In genomic region chr6:140519019-140519418, GRCm38 (mm10) we compare ENCODE assay signal across 9 mouse cellular contexts.
DNase-seq lines count a peak whose midpoint lies in the region; ATAC-seq and TF ChIP-seq lines count a peak whose summit lies in the region.
"Had no signal": no experiment of that assay in that cellular context is flagged by ENCODE, and none has a peak within 500 bp of the region (broad histone marks: within the 10 kb centered on the region; RNA-seq: fewer than 3 reads in every experiment).

No protein-coding gene starts in this region.

- H3K4me1 ChIP-seq in hindbrain, postnatal 0 days (ENCODE audit: insufficient read depth, low read length), result peaks cover 15% of the 10 kb centered on the region

- no peak for DNase-seq in frontal cortex, postnatal 10 days (ENCODE audit: low spot score in 2 of 2)
- DNase-seq in retina, postnatal 1 day, result peak; percentile 31
- DNase-seq in retina, embryonic 14.5 days (ENCODE audit: low spot score), result no peak
- peak; percentile 23 for DNase-seq in hindbrain, postnatal 0 days (ENCODE audit: low spot score)
- DNase-seq in urinary bladder, postnatal 36 days (ENCODE audit: low spot score in 2 of 2), result no peak
- no peak for DNase-seq in kidney, postnatal 4 days
- no peak for DNase-seq in gastrocnemius, postnatal 25 days
- DNase-seq: gastrocnemius, postnatal 14 days had no signal

- H3K4me2 ChIP-seq in hindbrain, postnatal 0 days (ENCODE audit: low read depth, low read length), result no peak overlapping the region

- no peak for TF ChIP-seq CTCF in hindbrain, postnatal 0 days (IDR thresholded peaks at IDR 0.05; ENCODE audit: low read depth)

- 45% methylated on average over 13 of the region's 13 CpGs for WGBS in hindbrain, postnatal 0 days

- H3K27ac ChIP-seq in hindbrain, postnatal 0 days, result peak overlapping the region; percentile 76

- ATAC-seq in frontal cortex, adult (ENCODE audit: low TSS enrichment), result peak; percentile 53
- ATAC-seq in hindbrain, postnatal 0 days, result peak; percentile 46

- no peak overlapping the region for H3K4me3 ChIP-seq in hindbrain, postnatal 0 days (ENCODE audit: low read length)

- no peaks in the 10 kb centered on the region for H3K27me3 ChIP-seq in hindbrain, postnatal 0 days (ENCODE audit: insufficient read depth, low read length)

- H3K36me3 ChIP-seq in hindbrain, postnatal 0 days (ENCODE audit: insufficient read depth, low read length), result no peaks in the 10 kb centered on the region

- no peaks in the 10 kb centered on the region for H3K9me3 ChIP-seq in hindbrain, postnatal 0 days (ENCODE audit: low read length)

- H3K9ac ChIP-seq in hindbrain, postnatal 0 days (replicated peaks; ENCODE audit: low read length), result no peak overlapping the region

Comparison
In these comparisons a context has a peak if more than half of its experiments do, and no peak if none do; other contexts are left out.
1. DNase-seq: peak in retina, postnatal 1 day (single experiment) and hindbrain, postnatal 0 days (single experiment); none in frontal cortex, postnatal 10 days (0 of 2), retina, embryonic 14.5 days (single experiment), urinary bladder, postnatal 36 days (0 of 2), kidney, postnatal 4 days (0 of 2) and gastrocnemius, postnatal 25 days (single experiment).